Mouse (Mus musculus) forebrain, embryonic 12.5 days (tissue): Measurements from ENCODE around the gene Dnm3. TPM values are rescaled to one million over a fixed set of nuclear protein-coding genes. Genes with fewer than 3 reads are reported as not detected.

ENCODE experiments used
- ATAC-seq: fragments of 200-750 bp; cut with Nextera tagmentation; 2 replicates; pipeline ENCODE4 v1.8.0; 2017; ENCODE audit warnings: moderate TSS enrichment; ENCODE audit not compliant: low FRiP score
- H3K27ac ChIP-seq: fragments of 300-500 bp; sonication (generic); 2 replicates; pipeline ENCODE4 v1.5.1; 2016; ENCODE audit warnings: mild to moderate bottlenecking
- H3K27me3 ChIP-seq: fragments of 300-500 bp; sonication (generic); 2 replicates; pipeline ENCODE4 v1.6.1; 2016; ENCODE audit warnings: mild to moderate bottlenecking
- H3K36me3 ChIP-seq: fragments of 300-500 bp; sonication (generic); replicated peaks from 2 replicates; pipeline ENCODE4 v1.6.1; 2016; ENCODE audit warnings: mild to moderate bottlenecking
- H3K4me1 ChIP-seq: fragments of 300-500 bp; sonication (generic); 2 replicates; pipeline ENCODE4 v1.6.1; 2016
- H3K4me2 ChIP-seq: fragments of 300-500 bp; sonication (generic); 2 replicates; pipeline ENCODE4 v1.6.1; 2016; ENCODE audit warnings: mild to moderate bottlenecking, moderate library complexity
- H3K4me3 ChIP-seq: fragments of 300-500 bp; sonication (generic); replicated peaks from 2 replicates; pipeline ENCODE4 v1.5.1; 2016; ENCODE audit warnings: mild to moderate bottlenecking
- H3K9ac ChIP-seq: fragments of 300-500 bp; sonication (generic); 2 replicates; pipeline ENCODE4 v1.6.1; 2016; ENCODE audit warnings: mild to moderate bottlenecking
- H3K9me3 ChIP-seq: fragments of 300-500 bp; sonication (generic); 2 replicates; pipeline ENCODE4 v1.6.1; 2016
- WGBS: fragments of 180-500 bp; shearing (Covaris S2); methylation state at CpG from one replicate; pipeline ENCODE4 v1.1.7; 2016; 5-methylcytosine and 5-hydroxymethylcytosine counted together
- polyA plus RNA-seq: library from polyadenylated mRNA; unstranded; fragments of >200 nt; fragmentation: Nextera tagmentation; extraction: Ambion mirVana; gene quantifications from 2 replicates; pipeline ENCODE4 v1.2.1, GENCODE M21; 2016

Gene Dnm3
- polyA plus RNA-seq, 1 experiment from 2014 or later, result 12.1 TPM

DNA sequence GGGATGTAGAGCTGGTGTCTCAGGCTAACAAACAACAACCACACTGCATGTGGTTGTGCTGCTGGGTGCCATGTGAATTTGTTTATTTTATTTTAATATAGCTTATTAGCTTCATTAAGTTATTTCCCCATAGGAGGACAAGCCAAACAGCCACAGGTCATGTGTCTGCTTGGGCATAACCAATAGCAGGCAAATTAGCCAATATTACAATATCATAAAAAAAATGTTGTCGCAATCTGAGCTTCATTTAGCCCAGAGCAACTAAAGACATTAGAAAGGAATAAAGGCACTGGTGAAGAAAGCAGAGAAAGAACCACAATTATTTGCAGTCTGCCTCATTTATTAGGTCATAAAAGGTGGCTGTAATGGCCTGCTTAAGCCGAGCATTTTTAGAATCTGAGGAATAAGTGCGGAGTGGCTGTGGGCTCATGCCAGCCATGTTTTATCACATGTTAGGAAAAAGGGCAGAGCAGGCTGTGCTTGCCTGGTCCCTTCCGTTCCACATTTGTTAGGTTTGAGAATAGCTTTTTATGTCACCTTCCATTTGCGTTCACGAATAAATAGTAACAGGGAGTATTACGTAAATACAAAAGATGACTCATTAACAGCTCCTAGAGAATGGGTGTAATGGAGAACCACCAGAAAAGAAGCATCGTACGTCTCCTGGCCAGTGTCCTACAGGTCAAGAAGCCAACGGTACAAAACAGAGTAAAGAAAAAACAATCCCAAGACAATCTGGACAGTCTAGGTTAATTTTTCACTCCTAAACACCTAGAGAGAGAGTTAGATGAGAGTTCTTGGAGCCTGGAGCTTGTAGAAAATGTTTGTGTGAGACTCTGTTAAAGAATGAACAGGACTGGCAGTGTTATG, 376.6 kb downstream of the Dnm3 start:
- H3K36me3 ChIP-seq, result no peaks in the 10 kb centered on the region
- no peak overlapping the region for H3K4me3 ChIP-seq
- H3K9me3 ChIP-seq, result no peaks in the 10 kb centered on the region
- no peaks in the 10 kb centered on the region for H3K27me3 ChIP-seq
- WGBS, result 86% methylated on average over 10 of the region's 10 CpGs
- no peak overlapping the region for H3K9ac ChIP-seq
- no peak overlapping the region for H3K27ac ChIP-seq
- H3K4me1 ChIP-seq, result no peaks in the 10 kb centered on the region
- no peak overlapping the region for H3K4me2 ChIP-seq
- ATAC-seq, result no peak

DNA sequence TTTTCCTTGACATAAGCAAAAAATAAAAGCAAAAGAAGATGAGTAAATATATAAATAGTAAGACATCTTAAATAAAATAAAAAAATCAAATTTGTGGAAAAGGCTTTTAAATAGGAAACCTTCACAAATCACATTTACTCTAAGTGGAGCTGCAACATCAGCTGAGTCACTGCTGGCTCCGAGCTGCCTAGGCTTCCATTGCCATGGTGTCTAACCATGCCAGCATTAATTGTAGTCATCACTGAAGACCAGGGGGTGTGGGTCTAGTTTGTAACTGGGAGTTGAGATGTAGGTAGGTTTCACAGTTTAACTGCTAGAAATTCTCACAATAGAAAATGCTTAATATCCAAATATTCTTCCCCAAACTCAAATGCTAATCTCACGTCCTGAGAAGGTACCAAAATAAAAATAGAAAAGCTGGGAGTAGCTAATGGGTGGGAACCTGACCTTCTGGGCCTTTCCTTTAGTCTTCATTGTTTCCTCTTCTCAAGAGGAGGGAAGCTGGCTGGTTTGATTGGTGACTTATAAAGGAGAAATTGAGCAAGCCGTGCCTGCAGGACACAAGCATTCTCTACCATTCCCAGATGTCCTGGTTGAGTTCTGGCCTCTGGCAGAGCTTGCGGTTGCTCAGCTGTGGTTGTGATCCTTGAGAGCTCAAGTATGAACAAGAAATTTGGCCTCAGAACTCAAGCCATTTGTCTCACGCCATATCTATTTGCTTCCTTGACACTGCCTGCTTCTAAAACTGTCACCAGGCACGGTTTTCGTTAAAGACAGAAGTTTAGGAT, 377.6 kb downstream of the Dnm3 start:
- Histone ChIP-seq H3K4me1 (no peaks in the 10 kb centered on the region), H3K27me3 (no peaks in the 10 kb centered on the region), H3K9ac (no peak overlapping the region), H3K27ac (no peak overlapping the region), H3K4me3 (no peak overlapping the region), H3K36me3 (no peaks in the 10 kb centered on the region), H3K9me3 (no peaks in the 10 kb centered on the region), H3K4me2 (no peak overlapping the region)
- WGBS, result 81% methylated on average over 7 of the region's 7 CpGs
- no peak for ATAC-seq

DNA sequence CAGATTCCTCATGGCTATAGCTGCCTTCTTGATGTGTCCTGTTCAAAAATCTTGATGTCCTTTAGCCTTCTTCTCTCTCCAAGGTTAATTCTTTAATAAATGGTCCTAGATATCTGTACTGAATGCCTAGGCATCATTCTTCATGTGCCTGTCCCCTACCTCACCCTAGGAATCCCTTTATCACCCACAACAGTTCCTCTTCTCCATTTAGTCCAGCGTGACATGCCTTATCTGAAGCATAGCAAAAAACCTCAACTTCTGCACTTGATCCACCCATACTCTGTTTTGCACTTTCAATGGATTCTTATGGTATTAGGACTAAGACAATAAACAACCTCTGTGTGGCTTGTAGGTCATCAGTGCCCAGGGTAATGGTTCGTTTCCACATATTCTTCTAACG, 378.6 kb downstream of the Dnm3 start:
- H3K27me3 ChIP-seq, result no peaks in the 10 kb centered on the region

GRCm38 (mm10) chr1:162094523-162095272, 383.1 kb downstream of the Dnm3 start:
- no peak for ATAC-seq
- Histone ChIP-seq H3K9ac (no peak overlapping the region), H3K36me3 (no peaks in the 10 kb centered on the region), H3K27me3 (no peaks in the 10 kb centered on the region), H3K9me3 (no peaks in the 10 kb centered on the region), H3K4me2 (no peak overlapping the region), H3K4me1 (no peaks in the 10 kb centered on the region), H3K27ac (no peak overlapping the region), H3K4me3 (no peak overlapping the region)
- 87% methylated on average over 8 of the region's 8 CpGs for WGBS

More for the DNA sequence above, 378.6 kb downstream of the Dnm3 start:
- 94% methylated on average over 3 of the region's 3 CpGs for WGBS
- Histone ChIP-seq H3K9me3 (no peaks in the 10 kb centered on the region), H3K27ac (no peak overlapping the region), H3K4me1 (no peaks in the 10 kb centered on the region), H3K9ac (no peak overlapping the region), H3K36me3 (no peaks in the 10 kb centered on the region), H3K4me2 (no peak overlapping the region), H3K4me3 (no peak overlapping the region)
- no peak for ATAC-seq

GRCm38 (mm10) chr1:162093806-162094522, 383.9 kb downstream of the Dnm3 start:
- Histone ChIP-seq H3K4me1 (no peaks in the 10 kb centered on the region), H3K27me3 (no peaks in the 10 kb centered on the region), H3K36me3 (no peaks in the 10 kb centered on the region), H3K27ac (no peak overlapping the region), H3K9ac (no peak overlapping the region), H3K4me2 (no peak overlapping the region), H3K9me3 (no peaks in the 10 kb centered on the region), H3K4me3 (no peak overlapping the region)
- WGBS, result 79% methylated on average over 9 of the region's 9 CpGs
- ATAC-seq, result no peak

- Histone ChIP-seq H3K9ac (no peak overlapping the region), H3K4me3 (no peak overlapping the region), H3K4me1 (no peaks in the 10 kb centered on the region), H3K36me3 (no peaks in the 10 kb centered on the region), H3K27ac (no peak overlapping the region), H3K4me2 (no peak overlapping the region), H3K27me3 (no peaks in the 10 kb centered on the region), H3K9me3 (no peaks in the 10 kb centered on the region)
- WGBS, result 82% methylated on average over 3 of the region's 3 CpGs
- ATAC-seq, result no peak
Observed at GRCm38 (mm10) chr1:162092899-162093659, 384.8 kb downstream of the Dnm3 start.

- Histone ChIP-seq H3K4me1 (no peaks in the 10 kb centered on the region), H3K27ac (no peak overlapping the region), H3K4me3 (no peak overlapping the region), H3K36me3 (no peaks in the 10 kb centered on the region), H3K27me3 (no peaks in the 10 kb centered on the region), H3K9ac (no peak overlapping the region), H3K4me2 (no peak overlapping the region), H3K9me3 (no peaks in the 10 kb centered on the region)
- no peak for ATAC-seq
- WGBS, result 90% methylated on average over 8 of the region's 8 CpGs
Observed at GRCm38 (mm10) chr1:162092401-162092800, 385.4 kb downstream of the Dnm3 start.

- Histone ChIP-seq H3K27ac (no peak overlapping the region), H3K27me3 (no peaks in the 10 kb centered on the region), H3K4me3 (no peak overlapping the region), H3K9me3 (no peaks in the 10 kb centered on the region), H3K36me3 (no peaks in the 10 kb centered on the region), H3K4me1 (no peaks in the 10 kb centered on the region), H3K4me2 (no peak overlapping the region), H3K9ac (no peak overlapping the region)
- no peak for ATAC-seq
- WGBS, result 80% methylated on average over 9 of the region's 9 CpGs
Observed at GRCm38 (mm10) chr1:162083886-162084478, 393.9 kb downstream of the Dnm3 start.

GRCm38 (mm10) chr1:162083354-162083753, 394.5 kb downstream of the Dnm3 start:
- no peaks in the 10 kb centered on the region for H3K36me3 ChIP-seq
- H3K27me3 ChIP-seq, result no peaks in the 10 kb centered on the region
- no peak overlapping the region for H3K27ac ChIP-seq
- H3K4me3 ChIP-seq, result no peak overlapping the region
- ATAC-seq, result no peak
- no peaks in the 10 kb centered on the region for H3K9me3 ChIP-seq
- no peak overlapping the region for H3K9ac ChIP-seq
- WGBS, result 98% methylated on average over 2 of the region's 2 CpGs
- no peak overlapping the region for H3K4me2 ChIP-seq
- H3K4me1 ChIP-seq, result no peaks in the 10 kb centered on the region

GRCm38 (mm10) chr1:162082711-162083110, 395.1 kb downstream of the Dnm3 start:
- no peaks in the 10 kb centered on the region for H3K4me1 ChIP-seq
- H3K36me3 ChIP-seq, result no peaks in the 10 kb centered on the region
- no peak overlapping the region for H3K9ac ChIP-seq
- 92% methylated on average over 7 of the region's 7 CpGs for WGBS
- no peaks in the 10 kb centered on the region for H3K9me3 ChIP-seq
- ATAC-seq, result no peak
- no peak overlapping the region for H3K4me3 ChIP-seq
- H3K27me3 ChIP-seq, result no peaks in the 10 kb centered on the region
- no peak overlapping the region for H3K27ac ChIP-seq
- no peak overlapping the region for H3K4me2 ChIP-seq
